Mouse (Mus musculus): Measurements from ENCODE around the gene Grm4. TPM values are rescaled to one million over a fixed set of nuclear protein-coding genes. Genes with fewer than 3 reads are reported as not detected.

Grm4 gene
- total and polyA plus RNA-seq, 3 experiments: not detected

DNA sequence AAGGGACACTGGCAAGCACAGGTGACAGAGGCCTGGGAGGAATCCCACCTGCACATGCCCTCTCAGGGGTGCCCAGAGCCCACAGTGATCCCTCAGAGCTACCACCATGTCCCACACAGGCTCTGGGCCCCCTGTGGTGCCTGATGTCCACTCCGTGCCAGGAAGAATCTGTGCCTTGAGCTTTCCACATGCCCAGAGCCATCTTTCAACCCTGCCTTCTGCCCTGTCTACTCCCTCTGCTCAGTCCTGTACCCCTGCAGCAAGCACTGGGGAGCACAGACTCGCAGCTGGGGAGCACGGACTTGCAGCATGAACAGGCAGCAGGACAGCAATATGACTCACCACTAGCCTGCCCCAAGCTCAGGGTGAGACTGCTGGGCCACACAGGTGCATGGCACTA is 62.0 kb downstream of the Grm4 start:
- in situ Hi-C loops (cut with MboI; ENCODE audit: low pct_ligation_motif_present, low pct_unique_long_range_greater_than_20kb, low sequenced_read_pairs) (no loop called here), dilution Hi-C loops (cut with MboI; ENCODE audit: extremely low pct_ligation_motif_present, extremely low pct_unique_long_range_greater_than_20kb, low sequenced_read_pairs) (no loop called here)
- Histone ChIP-seq H3K27ac (ENCODE audit: insufficient read depth, low read depth) (no peak overlapping the region), H3K79me2 (replicated peaks; ENCODE audit: control insufficient read depth, extremely low read depth, insufficient read depth, poor library complexity, severe bottlenecking) (no peaks in the 10 kb centered on the region), H3K27me3 (replicated peaks) (peaks cover 79% of the 10 kb centered on the region), H3K4me3 (replicated peaks in 1 of 3; ENCODE audit: low read depth in 2 of 3, low read length in 2 of 3, poor library complexity in 1 of 3) (no peak overlapping the region), H3K36me3 (replicated peaks in 1 of 2; ENCODE audit: control insufficient read depth in 1 of 2, insufficient read depth in 1 of 2, low read length in 1 of 2) (no peaks in the 10 kb centered on the region), H3K4me2 (ENCODE audit: insufficient read depth, low read depth, poor library complexity, severe bottlenecking) (no peak overlapping the region), H3K9me3 (replicated peaks; ENCODE audit: low read length) (peaks cover 2% of the 10 kb centered on the region), H3K4me1 (ENCODE audit: control insufficient read depth in 1 of 2, insufficient read depth in 2 of 2) (no peaks in the 10 kb centered on the region; a peak in 1 of 4 replicates), H3K9ac (ENCODE audit: insufficient read depth, low read depth) (no peak overlapping the region)
- no peak for DNase-seq (ENCODE audit: extremely low read depth)
- TF ChIP-seq HCFC1 (IDR thresholded peaks at IDR 0.05; ENCODE audit: low read depth, low read length): no peak
- TF ChIP-seq USF2 (conservative IDR thresholded peaks at IDR 0.05; ENCODE audit: low read depth, low read length): no peak
- no peak for TF ChIP-seq MEF2A (IDR thresholded peaks at IDR 0.05; ENCODE audit: borderline replicate concordance, low read depth, low read length)
- TF ChIP-seq JUN (IDR thresholded peaks at IDR 0.05; ENCODE audit: insufficient read depth, low read depth, low read length): no peak
- no peak for TF ChIP-seq POLR2AphosphoS2 (IDR thresholded peaks at IDR 0.05; ENCODE audit: low read depth, low read length)

DNA sequence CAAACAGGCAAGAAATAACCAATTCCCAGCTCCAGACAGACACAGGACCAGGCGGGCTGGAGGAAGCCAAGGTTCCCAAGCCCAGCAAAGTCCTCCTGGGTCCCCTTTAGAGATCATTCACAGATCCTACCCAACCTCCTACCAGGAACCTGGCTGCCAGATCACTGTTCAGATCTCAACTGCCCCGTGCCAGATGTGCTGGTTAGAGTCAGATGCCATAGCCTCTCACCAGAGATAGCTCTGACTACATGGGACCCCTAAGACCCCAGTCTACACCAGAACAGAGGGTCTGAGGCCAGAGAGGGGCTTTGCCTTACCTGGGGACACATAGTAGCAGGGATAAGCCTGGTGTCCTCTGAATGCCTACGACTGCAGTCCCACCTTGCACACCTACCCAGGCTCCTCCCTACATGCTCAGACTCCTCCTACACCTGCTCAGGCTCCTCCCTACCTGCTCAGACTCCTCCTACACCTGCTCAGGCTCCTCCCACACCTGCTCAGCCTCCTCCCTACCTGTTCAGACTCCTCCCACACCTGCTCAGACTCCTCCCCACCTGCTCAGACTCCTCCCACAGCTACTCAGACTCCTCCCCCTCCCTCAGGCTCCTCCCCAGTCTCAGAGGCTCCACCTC is 63.2 kb downstream of the Grm4 start:
- Histone ChIP-seq H3K4me2 (ENCODE audit: insufficient read depth, low read depth, poor library complexity, severe bottlenecking) (no peak overlapping the region), H3K27ac (ENCODE audit: insufficient read depth, low read depth) (no peak overlapping the region), H3K9ac (ENCODE audit: insufficient read depth, low read depth) (no peak overlapping the region), H3K79me2 (replicated peaks; ENCODE audit: control insufficient read depth, extremely low read depth, insufficient read depth, poor library complexity, severe bottlenecking) (no peaks in the 10 kb centered on the region), H3K27me3 (replicated peaks) (peaks cover 79% of the 10 kb centered on the region), H3K36me3 (replicated peaks in 1 of 2; ENCODE audit: control insufficient read depth in 1 of 2, insufficient read depth in 1 of 2, low read length in 1 of 2) (no peaks in the 10 kb centered on the region), H3K4me1 (ENCODE audit: control insufficient read depth in 1 of 2, insufficient read depth in 2 of 2) (no peaks in the 10 kb centered on the region; a peak in 1 of 4 replicates), H3K4me3 (replicated peaks in 1 of 3; ENCODE audit: low read depth in 2 of 3, low read length in 2 of 3, poor library complexity in 1 of 3) (no peak overlapping the region), H3K9me3 (replicated peaks; ENCODE audit: low read length) (peaks cover 2% of the 10 kb centered on the region)
- dilution Hi-C loops (cut with MboI; ENCODE audit: extremely low pct_ligation_motif_present, extremely low pct_unique_long_range_greater_than_20kb, low sequenced_read_pairs): no loop called here
- DNase-seq (ENCODE audit: extremely low read depth): no peak
- in situ Hi-C loops (cut with MboI; ENCODE audit: low pct_ligation_motif_present, low pct_unique_long_range_greater_than_20kb, low sequenced_read_pairs): no loop called here
- TF ChIP-seq ZC3H11A (IDR thresholded peaks at IDR 0.05; ENCODE audit: low read depth, low read length) (no peak), MXI1 (IDR thresholded peaks at IDR 0.05; ENCODE audit: low read depth, low read length) (no peak), ZKSCAN1 (IDR thresholded peaks at IDR 0.05; ENCODE audit: borderline replicate concordance, low read depth, low read length) (no peak), POLR2A (IDR thresholded peaks at IDR 0.05; ENCODE audit: low read depth, low read length) (no peak), PAX5 (IDR thresholded peaks at IDR 0.05; ENCODE audit: low read length) (no peak), SMC3 (IDR thresholded peaks at IDR 0.05; ENCODE audit: low read depth, low read length) (no peak), USF1 (IDR thresholded peaks at IDR 0.05; ENCODE audit: low read depth, low read length) (no peak), HCFC1 (IDR thresholded peaks at IDR 0.05; ENCODE audit: low read depth, low read length) (no peak), POLR2AphosphoS2 (IDR thresholded peaks at IDR 0.05; ENCODE audit: low read depth, low read length) (no peak), UBTF (IDR thresholded peaks at IDR 0.05; ENCODE audit: low read depth, low read length) (no peak), E2F4 (IDR thresholded peaks at IDR 0.05; ENCODE audit: insufficient replicate concordance, low read depth, low read length) (no peak), SIN3A (IDR thresholded peaks at IDR 0.05; ENCODE audit: low read length) (no peak)

All from CH12.LX (cell line).